Mouse (Mus musculus): ENCODE measurements around the gene Amy2a4.
"Not testable (repeated sequence)": the region's sequence is repeated elsewhere in the genome, so short reads cannot be mapped to it uniquely, and the experiment has no call there.

The Amy2a4 gene

DNA sequence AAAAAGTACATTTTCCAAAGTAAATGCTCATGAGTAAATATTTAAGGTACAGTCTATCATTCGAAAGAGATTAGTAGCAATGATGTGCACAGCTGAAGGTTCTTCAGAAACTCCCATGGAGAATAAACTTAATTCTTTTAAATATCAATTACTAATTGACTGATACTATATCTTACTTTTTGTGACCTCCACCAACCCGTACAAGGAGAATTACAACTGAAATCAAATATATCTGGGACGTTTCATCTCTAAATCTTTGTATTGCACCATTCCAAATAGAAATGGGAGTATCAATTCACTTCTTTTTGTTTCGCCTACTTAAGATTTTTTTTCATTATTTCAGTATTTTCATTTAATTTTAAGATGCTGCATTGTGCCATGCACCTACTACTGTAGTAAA is at the start of gene Amy2a4:
TSS of gene Amy2a4 (minus strand) at position 101 of the 400 bp plus-strand sequence.
- DNase-seq: not testable (repeated sequence)

GRCm38 (mm10) chr3:113323952-113324351 is 32.7 kb upstream of the Amy2a4 start, which contains the start of gene Amy2a3:
Gene Amy2a3 (minus strand): TSS chr3:113324052.
- DNase-seq: not testable (repeated sequence)

DNA sequence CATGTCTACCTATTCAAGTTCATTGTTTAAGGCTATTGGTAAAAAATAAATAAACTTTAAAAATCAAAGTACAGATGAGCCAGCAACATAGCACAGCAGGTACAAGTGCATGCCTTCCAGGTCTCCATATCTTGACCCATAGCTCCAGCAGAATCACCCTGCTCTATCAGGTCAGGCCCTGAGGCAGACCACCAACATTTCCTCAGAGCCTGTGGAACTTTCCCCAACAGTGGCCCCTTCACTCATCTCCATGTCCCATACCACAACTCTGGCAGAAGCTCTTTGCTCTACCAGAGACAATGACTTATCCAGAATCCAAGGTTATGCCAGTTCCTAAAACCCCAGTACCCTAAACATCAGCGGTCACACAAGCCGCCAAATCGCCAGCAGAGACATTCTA is 21.7 kb upstream of the Amy2a4 start:
- not testable (repeated sequence) for DNase-seq

DNA sequence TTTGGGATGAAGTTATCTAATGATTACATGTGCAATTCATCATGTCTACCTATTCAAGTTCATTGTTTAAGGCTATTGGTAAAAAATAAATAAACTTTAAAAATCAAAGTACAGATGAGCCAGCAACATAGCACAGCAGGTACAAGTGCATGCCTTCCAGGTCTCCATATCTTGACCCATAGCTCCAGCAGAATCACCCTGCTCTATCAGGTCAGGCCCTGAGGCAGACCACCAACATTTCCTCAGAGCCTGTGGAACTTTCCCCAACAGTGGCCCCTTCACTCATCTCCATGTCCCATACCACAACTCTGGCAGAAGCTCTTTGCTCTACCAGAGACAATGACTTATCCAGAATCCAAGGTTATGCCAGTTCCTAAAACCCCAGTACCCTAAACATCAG is 11.0 kb downstream of the Amy2a4 start:
- DNase-seq: not testable (repeated sequence)

GRCm38 (mm10) chr3:113279586-113279985 is 11.7 kb downstream of the Amy2a4 start:
- not testable (repeated sequence) for DNase-seq

GRCm38 (mm10) chr3:113258737-113259136 is 32.5 kb downstream of the Amy2a4 start, which contains the start of gene Amy2a5:
Gene Amy2a5 (minus strand): TSS chr3:113258837.
- DNase-seq: not testable (repeated sequence)
